Mouse (Mus musculus) small intestine, adult 2 months (tissue): ENCODE measurements at regions not wholly inside any gene's neighbourhood (a gene's known extent, or its start where the extent isn't known, plus 50 kb on each side); places are given as distances from the start of the nearest gene placed in this dataset.

Experiments used
- CTCF ChIP-seq: fragments of 200-500 bp; IDR thresholded peaks from 2 replicates; pipeline ENCODE4 v1.5.1; 2012; ENCODE audit warnings: low read depth, mild to moderate bottlenecking, control low read depth, inconsistent platforms, low read length, moderate library complexity, mixed read lengths; ENCODE audit not compliant: insufficient replicate concordance, insufficient read length; ENCODE audit errors: extremely low read depth
- POLR2A ChIP-seq: fragments of 200-500 bp; IDR thresholded peaks from 2 replicates; pipeline ENCODE4 v1.6.1; 2012; ENCODE audit warnings: low read depth, mild to moderate bottlenecking, control low read depth, inconsistent platforms, low read length, moderate library complexity

DNA sequence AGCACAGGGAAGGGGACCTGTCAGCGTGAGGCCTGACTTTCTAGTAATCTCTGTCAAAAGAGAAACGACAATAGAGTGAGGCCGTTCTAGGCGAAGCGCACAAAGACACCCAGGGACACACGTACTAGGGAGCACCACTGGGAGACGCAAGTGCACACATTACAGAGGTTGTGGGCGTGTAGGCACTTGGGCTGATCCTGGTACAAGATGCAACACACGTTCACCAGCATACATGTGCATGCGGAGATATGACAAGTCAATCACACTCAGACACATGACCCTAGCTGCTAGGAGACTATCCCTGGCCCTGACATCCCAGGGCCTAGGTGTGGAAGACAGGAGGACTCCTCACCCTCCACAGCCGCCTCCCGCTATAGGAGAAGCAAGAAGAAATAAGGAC lies 327.4 kb upstream of the Dio3 start:
- TF ChIP-seq CTCF (no peak), POLR2A (no peak)
